Mouse (Mus musculus): ENCODE data around the gene Insyn1.

The Insyn1 gene

DNA sequence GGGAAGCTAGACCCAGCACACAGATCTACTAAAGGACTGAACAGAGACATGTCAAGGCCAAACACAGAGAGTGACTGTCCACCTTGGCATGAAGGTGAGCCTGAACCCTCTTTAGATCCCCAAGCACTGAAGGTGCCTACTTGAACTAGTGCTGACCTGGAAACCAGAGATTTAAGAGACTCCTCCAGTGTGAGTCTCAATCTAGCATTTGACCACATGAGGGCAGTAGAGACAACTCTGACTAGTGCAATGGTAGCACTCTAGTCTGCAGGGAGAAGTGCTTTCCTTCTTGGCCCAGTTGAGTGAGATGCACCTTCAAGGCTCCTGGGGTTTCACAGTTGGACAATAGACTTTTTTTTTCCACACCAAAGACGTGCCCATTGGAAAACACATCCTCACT, 46.4 kb downstream of the Insyn1 start:
- peak; percentile 54 to 65 for DNase-seq (ENCODE audit: low spot score in 2 of 2)

DNA sequence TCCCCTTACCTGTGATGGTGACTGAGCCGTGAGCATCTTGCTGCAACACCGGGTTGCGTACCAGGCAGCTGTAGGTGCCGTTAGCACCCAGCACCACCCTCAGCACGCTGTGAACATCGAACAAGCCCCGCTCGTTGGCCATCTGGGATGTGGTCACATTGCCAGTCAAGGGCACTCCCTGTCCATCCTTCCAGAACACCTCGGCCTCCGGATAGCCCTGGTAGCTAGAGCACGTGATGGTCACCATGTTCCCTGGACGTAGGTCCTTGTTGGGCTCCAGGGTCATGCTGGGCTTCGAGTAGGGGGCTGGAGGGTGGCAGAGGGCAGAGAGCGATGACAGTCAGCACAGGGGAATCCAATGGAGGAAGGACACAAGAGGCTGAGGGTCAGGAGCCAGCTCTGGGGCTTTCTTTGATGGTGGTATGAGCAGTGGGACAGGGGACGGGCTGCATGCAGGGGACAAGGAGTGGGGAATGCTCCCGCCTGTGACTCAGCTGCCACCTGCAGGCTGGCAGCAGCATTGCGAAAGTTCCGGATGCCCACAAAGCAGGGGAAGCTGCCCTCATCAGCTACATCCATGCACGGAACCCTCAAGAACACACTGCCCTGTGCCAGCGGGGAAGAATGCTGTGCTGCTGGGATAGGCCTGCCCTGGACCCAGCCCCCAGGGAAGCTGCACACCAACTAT, 47.2 kb downstream of the Insyn1 start:
- DNase-seq (ENCODE audit: low spot score in 2 of 2): peak; percentile 55 to 61

DNA sequence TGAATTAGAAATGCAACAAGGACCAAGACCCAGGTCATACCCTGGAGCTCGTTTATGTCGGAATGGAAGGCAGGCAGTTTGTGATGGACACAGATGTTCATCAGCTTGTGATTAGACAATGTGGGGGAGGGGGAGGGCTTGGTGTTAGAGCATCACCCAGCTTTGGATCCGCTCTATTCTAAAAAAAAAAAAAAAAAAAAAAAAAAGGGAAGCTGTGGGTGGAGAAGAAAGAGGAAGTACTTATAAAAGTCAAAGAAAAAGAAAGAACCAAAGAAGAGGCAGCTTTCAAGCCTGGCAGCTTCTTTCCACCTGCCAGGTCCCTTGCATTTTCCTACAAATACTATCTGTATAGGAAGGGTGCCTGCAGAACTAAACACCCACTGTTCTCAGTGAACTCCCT, 49.4 kb downstream of the Insyn1 start:
- DNase-seq (ENCODE audit: low spot score in 2 of 2): peak; percentile 42 to 58

DNA sequence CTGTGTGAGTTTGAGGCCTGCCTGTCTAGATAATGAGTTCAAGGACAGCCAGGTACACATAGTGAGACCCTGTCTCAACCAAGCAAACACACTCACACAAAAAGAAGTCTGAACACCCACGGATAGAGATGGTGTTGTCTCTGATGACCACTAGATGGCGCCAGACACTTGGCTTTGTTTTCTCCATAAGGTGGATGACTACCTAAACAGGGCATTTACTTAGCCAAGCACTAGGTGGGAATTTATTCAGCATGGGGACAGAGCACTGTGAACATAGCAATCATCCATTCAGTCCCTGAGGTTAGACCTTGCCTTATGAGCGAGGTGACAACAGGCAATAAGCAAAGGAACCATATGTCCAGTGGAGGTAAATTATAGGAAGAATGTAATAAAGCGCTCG, 51.5 kb downstream of the Insyn1 start:
- peak in 1 of 2 experiments; percentile 55 for DNase-seq (ENCODE audit: low spot score in 2 of 2)

DNA sequence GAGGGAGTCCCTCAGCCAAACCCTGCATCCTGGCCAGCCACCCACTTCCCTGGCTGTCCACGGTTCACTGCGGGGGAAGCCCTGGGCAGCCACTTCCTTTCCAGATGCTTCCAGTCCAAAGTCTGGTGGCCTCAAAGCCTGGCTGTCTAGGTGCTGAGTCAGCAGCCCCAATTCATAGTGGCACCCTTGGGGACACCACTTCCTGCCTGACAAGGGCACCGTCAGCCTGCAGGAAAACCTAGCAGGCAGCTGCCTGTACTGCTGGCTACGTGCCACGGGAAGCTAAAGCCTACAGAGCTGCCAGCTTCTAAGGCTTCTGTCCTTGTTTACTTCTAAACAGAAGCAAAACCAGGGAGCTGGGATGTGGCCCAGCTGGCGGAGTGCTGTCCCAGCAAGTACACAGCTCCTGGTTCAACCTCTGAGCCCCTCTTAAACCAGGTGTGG, 53.5 kb downstream of the Insyn1 start:
- peak; percentile 53 to 54 for DNase-seq (ENCODE audit: low spot score in 2 of 2)

DNA sequence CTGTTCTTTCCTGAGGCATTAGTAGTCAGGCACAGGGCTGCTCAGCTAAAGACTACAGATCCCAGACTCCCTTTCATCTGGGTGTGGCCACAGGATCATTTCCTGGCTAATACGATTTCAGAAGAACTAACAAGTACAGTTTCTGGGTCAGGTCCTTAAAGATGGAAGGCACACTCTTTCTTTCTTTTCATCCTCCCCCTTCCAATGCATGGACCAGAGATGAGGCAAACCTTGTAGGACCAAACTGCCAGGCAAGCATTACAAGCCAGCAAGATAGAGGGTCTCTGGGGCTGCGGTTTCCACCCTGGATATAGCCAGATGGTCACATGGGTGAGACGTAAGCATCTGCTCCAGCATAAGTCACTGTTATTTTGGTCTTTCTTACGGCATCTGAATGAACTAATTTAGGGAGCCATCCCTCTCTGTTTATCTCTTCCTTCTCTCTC, 56.5 kb downstream of the Insyn1 start:
- no peak for DNase-seq (ENCODE audit: low spot score in 2 of 2)

DNA sequence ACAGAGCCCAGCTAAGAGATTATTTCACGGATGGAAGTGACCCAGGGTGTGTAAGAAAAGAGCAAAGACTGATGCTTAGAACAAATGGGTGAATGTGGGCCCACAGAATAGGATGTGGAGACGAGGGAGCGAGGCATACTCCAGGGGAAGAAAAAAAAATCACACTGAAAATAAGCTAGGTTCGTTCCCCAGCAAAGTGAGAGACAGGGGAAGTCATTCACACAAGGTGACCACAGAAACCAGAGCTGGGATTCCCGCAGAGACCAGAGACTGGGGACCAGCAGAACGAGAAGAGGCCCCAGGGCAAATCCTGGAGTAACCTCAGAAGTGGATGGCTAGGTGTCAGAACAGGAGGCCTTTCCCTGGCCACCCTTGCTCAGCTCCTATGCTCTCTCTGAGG, 57.0 kb downstream of the Insyn1 start:
- DNase-seq (ENCODE audit: low spot score in 2 of 2): no peak

DNA sequence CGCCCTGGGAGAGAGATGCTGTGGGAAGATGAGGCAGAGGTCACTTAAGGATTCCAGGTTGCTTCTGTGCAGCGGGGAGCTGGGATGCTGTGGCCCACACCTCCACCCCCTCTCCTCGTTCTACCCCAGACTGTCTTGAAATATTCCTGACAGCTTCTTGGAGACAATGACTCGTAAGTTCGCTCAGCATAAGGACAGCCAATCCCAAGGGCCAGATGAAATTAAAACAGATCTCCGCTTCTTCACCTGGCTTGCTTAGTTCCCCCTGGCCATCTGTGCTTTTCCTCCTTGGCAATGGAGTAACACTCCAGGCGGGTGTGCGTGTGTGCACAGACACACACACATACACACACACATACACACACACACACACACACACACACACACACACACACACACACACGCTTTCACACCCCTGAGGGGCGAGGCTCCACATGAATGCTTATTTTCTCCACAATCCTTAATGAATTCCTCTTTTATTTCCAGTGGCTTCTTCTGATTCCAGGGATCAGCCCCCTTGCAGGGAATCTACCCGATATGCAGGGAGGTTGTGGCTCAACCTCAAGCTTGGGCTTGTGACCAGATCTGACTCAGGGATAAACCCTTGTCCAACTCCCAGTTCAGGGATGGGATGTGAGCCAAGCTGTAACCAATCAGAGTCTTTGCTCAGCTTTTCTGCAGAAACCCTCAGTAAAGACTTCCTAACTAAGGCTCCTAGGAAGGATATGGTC, 58.4 kb downstream of the Insyn1 start:
- DNase-seq (ENCODE audit: low spot score in 2 of 2): no peak

DNA sequence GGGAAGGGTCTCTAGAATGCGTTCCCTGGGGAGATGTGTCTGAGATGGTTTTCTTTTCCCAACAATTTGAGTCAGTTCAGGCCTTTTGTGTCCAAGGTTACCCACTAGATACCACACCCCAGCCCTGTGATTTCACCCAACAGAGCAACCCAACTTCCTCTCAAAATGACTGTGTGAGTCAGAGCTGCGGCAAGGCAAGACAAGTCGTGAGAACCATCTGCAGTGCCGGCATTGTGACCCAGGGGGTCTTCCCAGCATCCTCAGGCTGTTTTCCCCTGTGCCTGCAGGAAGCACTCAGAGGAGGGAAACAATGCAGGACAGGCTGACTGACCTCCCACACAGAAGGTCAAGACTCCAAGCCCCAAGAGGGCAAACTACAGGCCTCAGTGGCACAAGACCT, 60.5 kb downstream of the Insyn1 start:
- no peak for DNase-seq (ENCODE audit: low spot score in 2 of 2)
